Mouse (Mus musculus): ENCODE measurements around the gene Spata46.

Gene Spata46

GRCm38 (mm10) chr1:170343081-170343480, 34.5 kb downstream of the Spata46 start:
- no peak for DNase-seq (ENCODE audit: low read depth, low spot score)

GRCm38 (mm10) chr1:170343906-170344305, 35.3 kb downstream of the Spata46 start:
- DNase-seq (ENCODE audit: low read depth, low spot score) = no peak

- DNase-seq (ENCODE audit: low read depth, low spot score) = no peak
These were observed 37.7 kb downstream of the Spata46 start for GRCm38 (mm10) chr1:170346266-170346665.

- no peak for DNase-seq (ENCODE audit: low read depth, low spot score)
These were observed 42.5 kb downstream of the Spata46 start for GRCm38 (mm10) chr1:170351080-170351479.

GRCm38 (mm10) chr1:170353335-170353734, 44.7 kb downstream of the Spata46 start:
- no peak for DNase-seq (ENCODE audit: low read depth, low spot score)

- DNase-seq (ENCODE audit: low read depth, low spot score) = no peak
These were observed 51.7 kb downstream of the Spata46 start for GRCm38 (mm10) chr1:170360183-170360915.

Data from c-Kit-negative CD71-positive TER-119-positive erythroid progenitor cells, embryonic 14.5 days (primary cell).